Mouse (Mus musculus) fat pad, adult 2 months (tissue): ENCODE measurements around the gene Cxcr1.
"Not testable (repeated sequence)": the region's sequence is repeated elsewhere in the genome, so short reads cannot be mapped to it uniquely, and the experiment has no call there.

Experiments
- DNase-seq: peaks from one replicate; pipeline ENCODE4 v3.0.0-alpha.2; 2011; ENCODE audit warnings: low read depth, low spot score; ENCODE audit errors: extremely low read depth

The Cxcr1 gene

DNA sequence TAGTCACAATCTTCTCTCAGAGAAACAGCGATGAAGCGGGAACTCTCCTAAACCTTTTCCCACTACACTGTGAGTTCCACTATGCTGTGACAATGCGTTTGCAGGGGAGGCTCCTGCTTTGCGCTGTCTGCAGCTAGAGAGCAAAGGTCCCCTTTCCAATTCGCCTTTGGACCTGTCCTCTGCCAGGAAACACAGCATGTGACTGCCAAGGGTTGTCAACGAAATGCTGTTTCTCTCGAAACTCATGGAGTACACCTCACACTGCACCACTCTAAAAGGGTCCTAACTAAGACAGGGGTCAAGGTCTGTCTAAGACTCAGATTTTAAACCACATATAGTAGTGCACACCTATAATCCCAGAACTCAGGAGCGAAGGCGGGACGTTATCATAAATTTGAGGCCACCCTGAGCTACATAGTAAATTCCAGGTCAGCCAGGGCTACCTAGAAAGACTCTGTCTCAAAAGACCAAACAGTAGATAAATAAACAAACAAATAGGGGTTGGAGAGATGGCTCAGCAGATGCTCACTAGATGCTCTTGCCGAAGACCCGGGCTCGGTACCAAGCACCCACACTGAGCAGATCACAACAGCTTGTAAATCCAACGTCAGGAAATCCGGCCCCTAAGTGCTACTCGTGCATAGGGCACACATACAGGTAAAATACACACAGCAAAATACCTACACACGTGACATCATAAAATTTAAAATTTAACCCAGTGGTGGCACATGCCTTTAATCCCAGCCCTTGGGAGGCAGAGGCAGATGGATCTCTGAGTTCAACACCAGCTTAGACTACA lies 2.4 kb upstream of the Cxcr1 start:
- DNase-seq = no peak

DNA sequence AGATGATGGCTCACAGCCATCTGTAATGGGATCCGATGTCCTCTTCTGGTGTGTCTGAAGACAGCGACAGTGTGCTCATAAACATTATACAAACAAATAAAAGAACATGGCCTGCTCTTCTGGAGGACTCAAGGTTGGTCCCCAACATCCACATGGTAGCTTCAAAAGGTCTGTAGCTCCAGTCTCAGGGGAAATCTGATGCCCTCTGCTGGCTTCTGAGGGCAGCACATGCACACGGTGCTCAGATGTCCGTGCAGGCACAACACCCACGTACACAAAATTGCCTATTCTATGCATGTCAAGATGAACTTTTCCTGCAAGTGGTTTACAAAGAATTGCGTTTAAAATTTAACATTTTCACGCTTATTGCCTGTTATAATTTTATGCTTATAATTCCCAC lies 1.5 kb upstream of the Cxcr1 start:
- DNase-seq = no peak

DNA sequence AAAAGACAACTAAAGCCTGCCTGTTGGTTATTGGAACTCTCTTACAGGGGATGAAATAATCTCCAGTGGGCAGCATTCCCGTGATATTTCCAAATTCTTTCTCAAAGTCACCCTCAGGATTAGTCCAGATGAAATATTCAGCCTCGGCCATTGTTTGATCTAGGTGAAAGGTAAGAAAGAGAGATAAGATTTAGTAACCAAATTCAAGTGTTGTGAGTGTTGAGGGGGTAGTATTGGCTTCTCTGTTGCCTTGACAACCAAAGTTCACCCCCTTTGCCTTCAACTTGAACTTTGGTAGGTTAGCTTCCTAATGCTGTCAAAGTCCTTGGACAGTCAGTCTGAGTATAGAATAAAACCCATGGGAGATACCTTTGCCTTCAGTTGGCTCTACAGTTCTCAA lies 1.7 kb downstream of the Cxcr1 start:
- peak; percentile 11 for DNase-seq

DNA sequence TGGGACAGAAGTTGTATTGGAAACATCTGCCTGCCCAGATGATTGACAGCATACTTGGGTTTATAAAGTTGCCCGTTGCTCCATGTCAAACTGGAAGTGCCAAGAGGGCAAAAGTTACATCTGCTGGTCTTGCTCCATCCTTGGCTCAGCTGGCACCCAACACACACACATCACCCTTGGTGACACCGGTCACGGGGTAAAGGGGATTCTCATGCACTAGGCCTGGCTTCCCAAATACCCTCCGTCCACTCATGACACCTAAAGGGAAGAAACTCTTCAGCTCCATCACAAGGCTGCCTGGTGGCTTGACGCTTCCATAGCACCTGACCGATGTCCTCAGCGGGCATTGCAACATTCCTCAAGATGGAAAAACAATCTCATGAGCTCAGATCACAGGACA lies 4.0 kb downstream of the Cxcr1 start:
- peak; percentile 13 for DNase-seq

DNA sequence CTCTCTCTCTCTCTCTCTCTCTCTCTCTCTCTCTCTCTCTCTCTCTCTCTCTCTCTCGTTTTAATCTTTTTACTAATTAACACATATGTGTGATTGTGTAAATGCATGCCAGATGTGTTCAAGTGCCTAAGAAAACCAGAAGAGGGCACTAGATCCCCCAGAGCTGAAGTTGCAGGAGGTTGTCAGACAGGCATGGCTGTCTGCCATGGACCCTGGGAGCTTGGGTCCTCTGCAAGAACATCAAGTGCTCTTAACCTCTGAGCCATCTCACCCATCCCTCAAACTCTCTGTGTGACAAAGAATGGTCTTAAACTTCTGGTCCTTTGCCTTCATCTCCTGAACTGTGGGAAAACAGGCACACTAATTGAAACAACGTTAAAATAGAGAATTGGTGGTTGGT lies 11.4 kb downstream of the Cxcr1 start:
- DNase-seq = no peak

DNA sequence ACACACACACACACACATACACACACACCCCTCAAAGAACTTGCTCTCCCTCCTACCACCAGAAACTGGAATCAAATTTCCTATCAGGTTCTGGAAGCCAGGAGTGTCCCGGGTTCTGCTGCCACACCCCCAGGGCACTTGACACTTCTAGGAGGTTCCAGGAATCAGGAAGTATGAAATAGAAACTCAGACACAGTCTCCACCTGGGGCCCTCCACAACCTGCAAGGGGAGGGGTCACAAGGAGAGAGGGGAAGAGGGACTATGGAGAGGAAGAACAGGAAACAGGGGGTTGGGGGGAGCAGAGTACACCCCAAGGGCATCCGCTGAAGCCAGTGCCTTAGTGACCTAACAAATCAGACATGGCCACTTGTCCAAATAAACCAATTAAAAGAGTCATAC lies 13.0 kb downstream of the Cxcr1 start:
- no peak for DNase-seq

DNA sequence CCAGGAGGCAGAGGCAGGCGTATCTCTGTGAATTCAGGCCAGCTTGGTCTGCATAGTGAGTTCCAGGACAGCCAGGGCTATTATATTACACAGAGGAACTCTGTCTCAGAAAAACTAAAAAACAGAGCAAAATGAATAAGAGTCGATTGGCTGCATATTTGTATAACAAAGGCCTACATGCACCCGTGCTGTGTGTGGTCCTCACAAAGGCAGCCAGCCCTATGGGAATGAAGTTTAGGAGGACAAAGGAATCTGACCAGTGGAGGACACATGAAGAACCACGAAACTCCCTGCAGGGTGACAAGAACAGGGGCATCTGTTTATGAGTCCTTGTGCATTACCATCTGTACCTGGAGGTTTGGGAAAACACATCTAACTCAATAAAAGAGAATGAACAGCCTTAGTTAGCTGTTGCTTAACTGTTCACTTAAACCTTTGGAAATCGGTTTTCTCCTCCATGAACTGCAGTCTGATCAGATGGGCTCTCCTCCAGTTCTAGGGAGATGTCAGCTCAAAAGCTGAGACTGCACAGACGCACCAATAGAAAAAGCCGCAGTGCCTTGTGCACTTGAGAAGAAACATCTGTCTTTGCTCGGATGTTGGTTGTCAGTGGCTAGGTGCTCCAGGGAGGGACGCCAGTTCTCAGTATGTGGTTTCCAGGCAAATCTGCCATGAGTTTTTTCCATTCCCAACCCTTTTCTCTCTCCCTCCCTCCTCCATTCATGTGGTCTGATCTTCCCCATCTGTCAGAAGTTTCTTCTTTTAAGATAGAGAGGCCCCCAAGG lies 14.6 kb downstream of the Cxcr1 start:
- no peak for DNase-seq

DNA sequence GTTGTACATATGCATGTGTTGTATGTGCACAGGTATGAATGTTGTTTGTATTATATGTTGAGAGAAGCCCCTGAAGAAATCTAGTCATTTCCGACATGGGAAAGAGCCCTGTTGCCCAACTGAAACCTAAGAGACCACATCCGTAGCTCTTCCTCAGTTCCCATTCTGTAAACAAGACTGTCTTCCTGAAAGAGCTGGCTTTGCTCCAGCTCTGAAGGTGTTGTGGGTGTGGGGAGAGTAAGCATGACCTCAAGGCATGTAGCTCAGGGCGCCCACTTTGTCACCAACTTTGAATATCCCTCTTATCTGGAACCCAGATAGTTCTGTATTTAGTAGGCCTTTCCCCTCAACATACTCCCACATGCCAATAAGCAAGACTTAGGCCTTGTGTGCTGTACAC lies 15.8 kb downstream of the Cxcr1 start:
- no peak for DNase-seq

DNA sequence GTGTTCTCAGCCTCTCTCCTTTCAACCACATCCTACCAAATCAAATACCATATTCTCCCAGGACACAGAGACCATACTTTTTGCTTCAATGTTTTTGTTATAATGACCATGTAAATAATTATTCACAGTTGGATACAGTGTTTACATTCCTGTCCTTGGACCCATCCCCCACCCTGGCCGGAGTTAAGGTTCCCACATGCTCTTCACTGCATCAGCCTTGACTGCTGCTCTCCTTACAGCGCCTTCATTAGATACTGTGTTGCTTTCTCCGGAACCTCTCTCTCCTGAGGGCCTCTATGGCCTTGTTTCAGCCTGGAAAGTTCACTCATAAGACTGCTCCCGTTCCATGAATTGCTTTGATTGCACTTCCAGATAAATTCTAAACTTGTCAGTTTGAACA lies 18.7 kb downstream of the Cxcr1 start:
- DNase-seq = no peak

DNA sequence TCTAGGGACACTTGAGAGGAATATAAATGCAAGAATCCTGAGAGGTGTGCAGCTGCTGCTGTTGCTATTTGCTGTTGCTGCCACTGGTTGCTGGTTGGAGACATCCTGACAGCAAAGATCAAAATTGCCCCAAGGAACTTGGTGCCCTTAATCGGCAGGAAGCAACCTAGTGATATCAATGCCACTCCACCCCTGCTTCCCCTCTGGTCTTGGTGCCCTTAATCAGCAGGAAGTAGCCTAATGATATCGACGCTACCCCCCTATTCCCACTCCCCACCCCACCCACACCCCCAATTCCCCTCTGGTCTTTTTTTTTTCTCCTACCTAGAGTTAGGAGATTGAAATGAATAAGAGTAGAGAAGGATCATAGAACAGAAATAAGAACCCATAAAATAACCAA lies 21.7 kb downstream of the Cxcr1 start:
- DNase-seq = no peak

DNA sequence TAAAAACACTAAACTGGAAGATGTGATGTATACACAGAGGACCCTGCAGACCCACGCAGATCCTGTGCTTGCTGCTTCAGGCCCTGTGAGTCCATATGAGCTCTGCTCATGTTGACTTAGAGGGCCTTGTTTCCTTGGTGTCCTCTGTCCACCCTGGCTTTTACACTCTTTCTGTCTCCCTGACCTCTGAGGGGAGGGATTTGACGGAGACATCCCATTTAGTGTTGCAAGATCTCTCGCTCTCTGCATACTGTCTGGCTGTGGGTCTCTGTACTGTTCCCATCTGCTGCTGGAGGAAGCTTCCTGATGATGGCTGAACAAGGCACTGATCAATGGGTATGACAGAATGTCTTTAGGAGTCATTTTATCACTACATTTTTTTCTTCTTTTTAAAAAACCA lies 24.7 kb downstream of the Cxcr1 start:
- DNase-seq = no peak

DNA sequence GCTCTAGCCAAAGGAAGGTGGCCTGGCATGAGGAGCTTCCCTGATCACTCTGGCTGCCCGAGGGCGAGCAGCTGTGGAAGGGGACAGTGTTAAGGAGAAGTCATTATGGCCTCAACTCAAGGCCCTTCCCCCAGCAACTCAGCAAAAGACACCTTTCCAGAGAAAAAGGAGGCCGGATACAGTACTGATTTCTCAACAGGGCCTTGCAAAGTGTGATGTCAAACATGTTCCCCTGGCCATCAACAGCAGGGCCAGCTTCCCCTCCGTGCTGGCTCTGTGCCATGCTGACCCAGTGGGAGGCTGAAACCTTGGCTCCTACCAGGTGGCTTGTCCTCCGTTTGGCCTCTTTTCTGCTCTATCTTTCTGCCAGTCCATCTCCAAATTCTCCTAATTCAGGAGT lies 27.3 kb downstream of the Cxcr1 start:
- DNase-seq = no peak

DNA sequence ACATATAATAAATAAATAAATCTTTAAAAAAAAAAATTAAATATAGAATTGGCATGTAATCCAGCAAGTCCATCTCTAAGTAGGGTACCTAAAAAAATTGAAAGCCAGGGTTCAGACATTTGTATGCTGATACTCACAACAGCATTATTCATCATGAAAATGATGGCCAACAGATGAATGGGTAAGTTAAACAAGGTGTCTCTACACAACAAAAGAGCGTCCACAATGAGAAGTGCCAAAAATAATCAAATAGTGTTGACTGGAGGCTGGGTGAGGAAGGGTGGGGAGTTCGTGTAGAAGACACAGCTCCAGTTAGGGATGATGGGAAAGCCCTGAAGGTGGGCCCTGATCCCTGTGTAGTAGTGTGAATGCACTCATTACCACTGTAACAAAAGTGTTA lies 34.4 kb downstream of the Cxcr1 start:
- DNase-seq = no peak

DNA sequence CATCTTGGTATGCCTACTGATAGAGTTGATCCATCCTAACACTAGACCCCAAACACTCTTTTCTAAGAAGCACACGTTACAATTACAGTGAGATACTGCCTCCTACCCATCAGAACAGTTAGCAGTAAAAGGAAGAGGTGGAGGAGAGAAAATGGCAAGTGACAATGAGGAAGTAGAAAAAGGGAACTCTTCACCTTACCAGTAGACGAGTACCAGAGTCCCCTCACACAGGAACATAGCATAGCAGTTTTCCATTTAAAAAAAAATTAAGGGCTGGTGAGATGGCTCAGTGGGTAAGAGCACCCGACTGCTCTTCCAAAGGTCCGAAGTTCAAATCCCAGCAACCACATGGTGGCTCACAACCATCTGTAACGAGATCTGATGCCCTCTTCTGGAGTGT lies 34.8 kb downstream of the Cxcr1 start:
- not testable (repeated sequence) for DNase-seq

DNA sequence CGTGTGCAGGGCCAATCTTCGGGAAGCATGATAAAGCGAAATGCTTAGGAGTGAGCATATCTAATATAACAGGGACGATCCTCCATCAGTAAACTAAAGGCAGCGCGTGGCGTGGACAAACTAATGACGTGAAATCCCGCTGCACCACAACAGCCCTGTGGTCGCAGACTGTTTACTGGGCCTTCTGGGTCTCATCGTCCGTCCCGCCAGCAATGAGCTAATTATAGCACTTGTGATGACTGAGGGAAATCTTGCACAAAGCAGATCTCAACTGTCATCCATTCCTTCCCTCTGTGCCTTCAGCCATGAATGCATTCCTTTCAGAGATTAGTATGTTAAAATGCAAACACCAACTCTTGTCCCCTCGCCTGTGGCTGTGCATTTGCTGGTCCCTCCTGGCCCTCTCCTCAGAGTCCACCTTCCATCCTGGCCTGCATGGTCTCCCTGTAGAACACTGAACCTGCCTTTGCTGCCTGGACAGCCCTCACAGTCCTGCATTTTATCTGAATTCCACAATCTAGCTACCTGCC lies 38.0 kb downstream of the Cxcr1 start:
- no peak for DNase-seq

DNA sequence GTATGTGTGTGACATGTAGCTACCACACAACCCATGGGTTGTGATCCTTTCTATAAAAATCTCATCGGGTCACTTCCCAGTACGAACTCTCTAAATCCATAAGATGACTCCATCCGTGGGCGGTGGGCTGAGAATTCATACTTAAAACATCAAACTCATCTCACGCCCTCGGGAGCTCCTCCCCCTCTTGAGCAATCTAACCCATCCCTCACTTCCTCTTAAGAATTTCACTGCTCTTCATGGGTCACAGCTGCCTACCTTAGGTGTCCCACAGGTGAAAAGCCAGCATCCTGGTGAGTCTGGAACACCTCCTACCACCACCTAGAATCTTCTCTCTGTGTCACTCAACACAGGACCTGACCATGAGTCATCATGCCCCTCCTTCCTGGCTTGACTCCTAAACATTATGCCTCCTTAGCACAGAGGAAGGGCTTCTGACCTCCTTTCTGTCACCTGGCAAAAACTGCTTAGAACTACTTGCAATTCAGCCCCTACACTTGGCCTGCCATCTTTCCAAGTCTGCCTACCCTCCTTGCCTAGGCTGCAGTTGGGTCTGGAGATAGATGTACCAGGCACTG lies 38.9 kb downstream of the Cxcr1 start:
- DNase-seq = no peak

DNA sequence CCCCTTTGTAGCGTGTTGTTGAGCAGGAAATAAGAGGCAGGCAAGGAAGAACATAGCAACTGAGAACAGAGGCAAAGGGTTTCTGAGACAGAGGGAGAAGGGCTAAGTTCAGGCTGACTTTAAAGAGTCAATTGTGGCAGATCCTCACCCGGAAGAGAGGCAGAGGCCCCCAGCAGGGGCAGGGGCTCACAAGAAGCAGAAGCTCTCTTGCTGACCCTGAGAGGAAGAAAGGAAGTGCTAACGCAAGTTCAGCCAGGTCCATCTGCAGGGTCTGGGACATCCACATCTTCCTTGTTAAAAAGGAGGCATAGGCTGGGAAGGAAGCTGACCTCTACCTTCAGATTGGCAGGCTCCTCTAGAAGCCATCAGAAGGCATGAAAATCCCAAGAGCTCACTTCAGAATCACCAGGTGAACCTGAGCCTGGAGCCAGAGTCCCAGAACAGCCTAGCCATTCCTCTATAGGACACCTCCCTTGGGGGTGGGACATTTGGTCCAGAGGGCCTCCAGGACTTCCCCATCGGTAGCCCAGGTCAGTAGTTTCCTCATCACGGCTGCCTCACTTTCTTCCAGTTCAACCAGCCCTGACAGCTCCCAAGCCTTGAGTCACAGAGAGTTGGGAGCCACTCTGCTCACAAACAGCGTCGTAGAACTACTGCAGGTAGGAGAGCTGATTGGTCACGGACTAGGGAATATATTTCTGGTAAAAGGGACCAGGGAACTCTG lies 40.8 kb downstream of the Cxcr1 start, which contains the start of gene Cxcr2:
Cxcr2 (plus strand) TSS at position 529 of the 724 bp plus-strand sequence.
- no peak for DNase-seq

DNA sequence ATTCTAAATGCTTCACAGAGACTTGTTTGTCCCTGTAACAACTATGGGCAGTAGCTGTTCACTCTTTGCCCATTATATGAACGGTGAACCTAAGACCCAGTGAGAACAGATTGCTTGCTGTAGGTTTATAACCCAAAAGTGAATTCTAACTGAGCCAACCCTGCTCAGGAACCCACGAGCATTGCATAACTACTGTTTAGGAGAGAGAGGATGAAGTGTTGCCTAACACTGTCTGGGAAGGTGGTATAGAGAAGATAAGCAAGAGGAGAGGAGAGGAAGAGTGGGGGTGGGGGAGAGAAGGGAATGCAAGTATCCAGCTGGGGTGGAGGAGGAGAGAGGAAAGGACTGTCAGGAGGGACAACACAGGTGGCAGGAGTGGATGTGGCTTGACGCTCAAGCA lies 43.3 kb downstream of the Cxcr1 start:
- DNase-seq = no peak

DNA sequence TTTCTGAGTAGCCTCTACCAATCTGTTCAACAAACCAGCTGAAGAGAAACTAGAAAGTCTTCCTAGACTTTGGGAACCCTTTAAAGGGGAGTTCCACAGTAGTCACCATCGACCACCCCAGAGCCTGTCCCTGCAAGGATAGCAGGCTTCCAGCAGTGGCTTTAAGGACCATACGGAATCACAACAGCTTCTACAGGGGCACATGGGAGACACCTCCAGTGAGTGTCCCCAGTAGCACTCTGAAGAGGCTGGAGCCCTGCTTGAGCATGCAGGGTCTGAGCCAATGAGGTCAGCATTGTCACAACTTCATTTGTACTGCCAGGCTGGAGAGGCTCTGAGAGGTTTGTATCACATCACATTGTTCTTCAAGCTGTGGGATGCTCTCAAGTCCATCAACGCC lies 44.3 kb downstream of the Cxcr1 start:
- DNase-seq = no peak

DNA sequence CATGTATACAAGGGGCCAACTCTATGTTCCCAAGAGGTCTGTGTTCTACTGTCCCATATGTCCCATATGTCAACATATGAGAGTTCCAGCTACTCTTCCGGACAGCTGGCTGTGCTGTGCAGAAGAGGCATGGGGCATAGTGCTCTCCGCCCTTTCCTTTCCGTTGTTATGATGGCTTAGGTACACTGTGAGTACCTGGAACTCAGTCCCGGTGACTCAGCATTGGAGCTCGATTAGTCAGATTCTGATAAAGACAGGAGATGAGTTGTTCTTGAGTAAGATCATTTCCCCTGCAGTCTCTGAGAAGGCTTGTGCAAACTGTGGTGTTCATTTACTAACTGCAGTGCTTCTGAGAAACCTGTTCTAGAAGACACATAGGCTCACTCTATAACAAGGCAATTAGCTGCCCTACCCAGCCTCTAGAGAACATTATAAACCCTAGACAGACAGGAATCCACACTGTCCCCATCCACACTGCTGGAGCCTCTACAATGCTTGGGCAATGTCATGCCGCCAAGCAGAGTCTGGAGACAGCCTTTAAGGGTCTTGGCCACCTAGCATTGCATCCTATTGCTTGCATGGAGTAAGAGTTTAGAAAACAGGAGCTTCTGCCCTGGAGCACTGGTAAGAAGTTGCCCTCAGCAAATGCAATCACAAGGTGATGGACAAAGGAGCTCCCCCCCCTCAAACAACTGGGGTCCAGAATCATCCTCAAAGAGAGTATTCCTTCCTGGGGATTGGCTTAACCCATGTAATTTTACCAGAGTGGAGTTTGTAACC lies 45.1 kb downstream of the Cxcr1 start:
- no peak for DNase-seq
